Mouse (Mus musculus) hindbrain, embryonic 14.5 days (tissue): Measurements from ENCODE around the gene Fam193a. TPM values are rescaled to one million over a fixed set of nuclear protein-coding genes. Genes with fewer than 3 reads are reported as not detected.

ENCODE experiments used
- ATAC-seq: fragments of 200-750 bp; cut with Nextera tagmentation; 2 replicates; pipeline ENCODE4 v1.8.0; 2017; ENCODE audit warnings: moderate number of reproducible peaks, mild to moderate bottlenecking, moderate TSS enrichment, moderate library complexity; ENCODE audit not compliant: low FRiP score
- DNase-seq: peaks from one replicate; pipeline ENCODE4 v3.0.0-alpha.2; 2015; ENCODE audit warnings: low spot score
- H3K27ac ChIP-seq: fragments of 300-500 bp; sonication (generic); 2 replicates; pipeline ENCODE4 v1.5.1; 2014; ENCODE audit warnings: mild to moderate bottlenecking, moderate library complexity
- H3K27me3 ChIP-seq: fragments of 300-500 bp; sonication (generic); 2 replicates; pipeline ENCODE4 v1.6.1; 2014; ENCODE audit warnings: mild to moderate bottlenecking, low read length, mixed read lengths; ENCODE audit not compliant: control insufficient read depth, insufficient read depth
- H3K36me3 ChIP-seq: fragments of 300-500 bp; sonication (generic); replicated peaks from 2 replicates; pipeline ENCODE4 v1.6.1; 2014; ENCODE audit not compliant: control insufficient read depth, insufficient read depth
- H3K4me1 ChIP-seq: fragments of 300-500 bp; sonication (generic); replicated peaks from 2 replicates; pipeline ENCODE4 v1.6.1; 2014; ENCODE audit warnings: antibody characterized with exemption, low read length, mixed read lengths; ENCODE audit not compliant: control insufficient read depth, insufficient read depth
- H3K4me2 ChIP-seq: fragments of 300-500 bp; sonication (generic); replicated peaks from 2 replicates; pipeline ENCODE4 v1.6.1; 2014; ENCODE audit warnings: mild to moderate bottlenecking, moderate library complexity
- H3K4me3 ChIP-seq: fragments of 300-500 bp; sonication (generic); replicated peaks from 2 replicates; pipeline ENCODE4 v1.5.1; 2014; ENCODE audit warnings: mild to moderate bottlenecking, low read length
- H3K9ac ChIP-seq: fragments of 300-500 bp; sonication (generic); 2 replicates; pipeline ENCODE4 v1.6.1; 2014
- H3K9me3 ChIP-seq: fragments of 300-500 bp; sonication (generic); 2 replicates; pipeline ENCODE4 v1.6.1; 2016; ENCODE audit warnings: low read length; ENCODE audit not compliant: control insufficient read depth
- WGBS: fragments of 180-500 bp; shearing (Covaris S2); extraction: QIAGEN DNeasy Blood & Tissue Kit; methylation state at CpG from one replicate; pipeline ENCODE4 v1.1.7; 2014; 5-methylcytosine and 5-hydroxymethylcytosine counted together
- polyA plus RNA-seq: library from polyadenylated mRNA; unstranded; fragments of >200 nt; fragmentation: Nextera tagmentation; extraction: Ambion mirVana; gene quantifications from 2 replicates; pipeline ENCODE4 v1.2.1, GENCODE M21; 2014

Fam193a gene
- polyA plus RNA-seq, result 18.0 and 19.2 TPM in 2 replicates

GRCm38 (mm10) chr5:34369341-34370021, at the start of gene Fam193a:
Gene Fam193a (plus strand): TSS chr5:34369933.
- peak within 1 kb of the TSS; percentile 86 for H3K27ac ChIP-seq
- ATAC-seq, result peak; percentile 99
- H3K9me3 ChIP-seq, result no peaks in the 10 kb centered on the region
- H3K27me3 ChIP-seq, result no peaks in the 10 kb centered on the region
- H3K36me3 ChIP-seq, result no peaks in the 10 kb centered on the region; the same call in 1 of the 2 replicates
- peak within 1 kb of the TSS; percentile 94 for H3K9ac ChIP-seq
- WGBS, result under 1% methylated on average over 43 of the region's 64 CpGs
- peak within 1 kb of the TSS; percentile 93 for H3K4me3 ChIP-seq
- peaks cover 27% of the 10 kb centered on the region for H3K4me1 ChIP-seq
- peak within 1 kb of the TSS; percentile 69 for H3K4me2 ChIP-seq
- peak; percentile 98 for DNase-seq

- no peak overlapping the region for H3K27ac ChIP-seq
- H3K4me2 ChIP-seq, result no peak overlapping the region
- H3K4me3 ChIP-seq, result no peak overlapping the region
- H3K9ac ChIP-seq, result no peak overlapping the region
- no peaks in the 10 kb centered on the region for H3K27me3 ChIP-seq
- ATAC-seq, result no peak
- H3K4me1 ChIP-seq, result peaks cover 2% of the 10 kb centered on the region; the same call in 1 of the 2 replicates
- no peak for DNase-seq
- 89% methylated on average over 4 of the region's 4 CpGs for WGBS
- no peaks in the 10 kb centered on the region for H3K36me3 ChIP-seq
- H3K9me3 ChIP-seq, result no peaks in the 10 kb centered on the region
These were observed 48.5 kb upstream of the Fam193a start for GRCm38 (mm10) chr5:34321236-34321635.

- Histone ChIP-seq H3K27ac (no peak overlapping the region), H3K4me2 (no peak overlapping the region), H3K9me3 (no peaks in the 10 kb centered on the region), H3K36me3 (no peaks in the 10 kb centered on the region), H3K4me3 (no peak overlapping the region), H3K27me3 (no peaks in the 10 kb centered on the region), H3K9ac (no peak overlapping the region), H3K4me1 (peaks cover 12% of the 10 kb centered on the region)
- ATAC-seq (no peak), DNase-seq (no peak)
These were observed 44.4 kb upstream of the Fam193a start for GRCm38 (mm10) chr5:34325286-34325685.

- Histone ChIP-seq H3K4me2 (peak overlapping the region; percentile 57; the same call in 1 of the 2 replicates), H3K4me1 (peaks cover 12% of the 10 kb centered on the region), H3K9me3 (no peaks in the 10 kb centered on the region), H3K27me3 (no peaks in the 10 kb centered on the region), H3K4me3 (no peak overlapping the region), H3K27ac (no peak overlapping the region), H3K36me3 (no peaks in the 10 kb centered on the region), H3K9ac (peak overlapping the region; percentile 63; the same call in 1 of the 2 replicates)
- no peak for ATAC-seq
- DNase-seq, result no peak
- 31% methylated on average over 4 of the region's 4 CpGs for WGBS
These were observed 43.5 kb upstream of the Fam193a start for GRCm38 (mm10) chr5:34326249-34326691.

- H3K36me3 ChIP-seq, result no peaks in the 10 kb centered on the region
- peak overlapping the region; percentile 27 for H3K4me3 ChIP-seq
- H3K27me3 ChIP-seq, result no peaks in the 10 kb centered on the region
- H3K9me3 ChIP-seq, result no peaks in the 10 kb centered on the region
- no peak for DNase-seq
- peaks cover 12% of the 10 kb centered on the region for H3K4me1 ChIP-seq
- peak; percentile 75; the same call in 1 of the 2 replicates for ATAC-seq
- H3K27ac ChIP-seq, result no peak overlapping the region
- H3K9ac ChIP-seq, result peak overlapping the region; percentile 63
- peak overlapping the region; percentile 57 for H3K4me2 ChIP-seq
- whole genome bisulfite sequencing, result 16% methylated on average over 31 of the region's 31 CpGs
These were observed 42.7 kb upstream of the Fam193a start for GRCm38 (mm10) chr5:34326875-34327576.

- H3K4me3 ChIP-seq, result no peak overlapping the region
- H3K9me3 ChIP-seq, result no peaks in the 10 kb centered on the region
- ATAC-seq (no peak), DNase-seq (no peak)
- no peak overlapping the region for H3K27ac ChIP-seq
- peaks cover 13% of the 10 kb centered on the region for H3K4me1 ChIP-seq
- H3K36me3 ChIP-seq, result no peaks in the 10 kb centered on the region
- no peak overlapping the region for H3K4me2 ChIP-seq
- no peak overlapping the region for H3K9ac ChIP-seq
- WGBS, result 87% methylated on average over 2 of the region's 2 CpGs
- H3K27me3 ChIP-seq, result no peaks in the 10 kb centered on the region
These were observed 39.6 kb upstream of the Fam193a start for GRCm38 (mm10) chr5:34330136-34330535.

- ATAC-seq, result no peak
- peaks cover 18% of the 10 kb centered on the region for H3K4me1 ChIP-seq
- no peak overlapping the region for H3K4me2 ChIP-seq
- H3K27me3 ChIP-seq, result no peaks in the 10 kb centered on the region
- H3K36me3 ChIP-seq, result no peaks in the 10 kb centered on the region
- H3K27ac ChIP-seq, result no peak overlapping the region
- no peaks in the 10 kb centered on the region for H3K9me3 ChIP-seq
- no peak overlapping the region for H3K9ac ChIP-seq
- 95% methylated on average over 1 of the region's 1 CpGs for WGBS
- no peak overlapping the region for H3K4me3 ChIP-seq
- no peak for DNase-seq
These were observed 35.7 kb upstream of the Fam193a start for GRCm38 (mm10) chr5:34334081-34334480.

GRCm38 (mm10) chr5:34335539-34336096, 34.1 kb upstream of the Fam193a start:
- WGBS, result 3% methylated on average over 21 of the region's 21 CpGs
- no peaks in the 10 kb centered on the region for H3K36me3 ChIP-seq
- H3K9ac ChIP-seq, result peak overlapping the region; percentile 99
- H3K4me2 ChIP-seq, result peak overlapping the region; percentile 99
- H3K27ac ChIP-seq, result peak overlapping the region; percentile 95
- DNase-seq (peak; percentile 53), ATAC-seq (peak; percentile 22; the same call in 1 of the 2 replicates)
- H3K27me3 ChIP-seq, result no peaks in the 10 kb centered on the region
- peak overlapping the region; percentile 99 for H3K4me3 ChIP-seq
- H3K9me3 ChIP-seq, result no peaks in the 10 kb centered on the region
- H3K4me1 ChIP-seq, result peaks cover 18% of the 10 kb centered on the region

- DNase-seq, result peak; percentile 96
- H3K4me1 ChIP-seq, result peaks cover 18% of the 10 kb centered on the region
- peak within 1 kb of the TSS; percentile 99 for H3K4me2 ChIP-seq
- under 1% methylated on average over 66 of the region's 67 CpGs for WGBS
- peak within 1 kb of the TSS; percentile 95 for H3K27ac ChIP-seq
- no peaks in the 10 kb centered on the region for H3K9me3 ChIP-seq
- peak within 1 kb of the TSS; percentile 99 for H3K4me3 ChIP-seq
- peak; percentile 97 for ATAC-seq
- no peaks in the 10 kb centered on the region for H3K36me3 ChIP-seq
- H3K9ac ChIP-seq, result peak within 1 kb of the TSS; percentile 99
- H3K27me3 ChIP-seq, result no peaks in the 10 kb centered on the region
These were observed 33.5 kb upstream of the Fam193a start, which contains the start of gene Rnf4 for GRCm38 (mm10) chr5:34336097-34336774. Gene Rnf4 (plus strand): TSS chr5:34336289.
